Mouse (Mus musculus) testis, postnatal 14 days (tissue): ENCODE data around the gene Gm49380.

Source experiments
- DNase-seq: peaks from one replicate; pipeline ENCODE4 v3.0.0; 2021; ENCODE audit warnings: low spot score

Gene Gm49380

GRCm38 (mm10) chr9:44088877-44089608 lies 24.3 kb downstream of the Gm49380 start:
- DNase-seq = no peak

- no peak for DNase-seq
Measured at GRCm38 (mm10) chr9:44087761-44088455, 25.4 kb downstream of the Gm49380 start.

GRCm38 (mm10) chr9:44086960-44087359 lies 26.3 kb downstream of the Gm49380 start:
- no peak for DNase-seq

- no peak for DNase-seq
Measured at GRCm38 (mm10) chr9:44085741-44086665, 27.3 kb downstream of the Gm49380 start.

GRCm38 (mm10) chr9:44085276-44085675 lies 28.0 kb downstream of the Gm49380 start:
- no peak for DNase-seq

- peak; percentile 89 for DNase-seq
Measured at GRCm38 (mm10) chr9:44084659-44085229, 28.6 kb downstream of the Gm49380 start.

- no peak for DNase-seq
Measured at GRCm38 (mm10) chr9:44084236-44084635, 29.1 kb downstream of the Gm49380 start.

- no peak for DNase-seq
Measured at GRCm38 (mm10) chr9:44083392-44084121, 29.7 kb downstream of the Gm49380 start.

GRCm38 (mm10) chr9:44082266-44082665 lies 31.0 kb downstream of the Gm49380 start:
- no peak for DNase-seq

GRCm38 (mm10) chr9:44081581-44081980 lies 31.7 kb downstream of the Gm49380 start:
- no peak for DNase-seq

- no peak for DNase-seq
Measured at GRCm38 (mm10) chr9:44080953-44081352, 32.3 kb downstream of the Gm49380 start.

- no peak for DNase-seq
Measured at GRCm38 (mm10) chr9:44079997-44080780, 33.1 kb downstream of the Gm49380 start.

- peak; percentile 84 for DNase-seq
Measured at GRCm38 (mm10) chr9:44078955-44079756, 34.1 kb downstream of the Gm49380 start.

- DNase-seq = no peak
Measured at GRCm38 (mm10) chr9:44078136-44078797, 35.0 kb downstream of the Gm49380 start.

- no peak for DNase-seq
Measured at GRCm38 (mm10) chr9:44077266-44077910, 35.9 kb downstream of the Gm49380 start.

- no peak for DNase-seq
Measured at GRCm38 (mm10) chr9:44076764-44077120, 36.6 kb downstream of the Gm49380 start.

- DNase-seq = no peak
Measured at GRCm38 (mm10) chr9:44075996-44076763, 37.1 kb downstream of the Gm49380 start.
